Mouse (Mus musculus): ENCODE measurements around the gene Xylt1. TPM values are rescaled to one million over a fixed set of nuclear protein-coding genes. Genes with fewer than 3 reads are reported as not detected.

The Xylt1 gene
- 1.4 and 1.5 TPM in 2 replicates for polyA plus RNA-seq (2016; fragmentation: Nextera tagmentation; extraction: Ambion mirVana)

GRCm38 (mm10) chr7:117380418-117381187, at the start of gene Xylt1:
Xylt1 (plus strand) TSS chr7:117380979.
- no peaks in the 10 kb centered on the region for H3K36me3 ChIP-seq
- H3K27me3 ChIP-seq (replicated peaks): 0 out of 2 replicates have a peak, but pooled peaks cover 3% of the 10 kb centered on the region
- H3K4me2 ChIP-seq: peak within 1 kb of the TSS; percentile 84
- H3K27ac ChIP-seq (ENCODE audit: poor library complexity, severe bottlenecking): peak within 1 kb of the TSS; percentile 75
- no peaks in the 10 kb centered on the region for H3K9me3 ChIP-seq (replicated peaks)
- peak within 1 kb of the TSS; percentile 85 for H3K9ac ChIP-seq
- peak; percentile 81 for ATAC-seq (ENCODE audit: insufficient number of reproducible peaks, low FRiP score)
- under 1% methylated on average over 56 of the region's 69 CpGs for WGBS
- peak within 1 kb of the TSS; percentile 76 for H3K4me3 ChIP-seq
- H3K4me1 ChIP-seq (replicated peaks): peaks cover 27% of the 10 kb centered on the region

GRCm38 (mm10) chr7:117333936-117334335, 46.8 kb upstream of the Xylt1 start:
- ATAC-seq (ENCODE audit: insufficient number of reproducible peaks, low FRiP score): no peak
- WGBS: 78% methylated on average over 5 of the region's 5 CpGs
- H3K9me3 ChIP-seq (replicated peaks): no peaks in the 10 kb centered on the region

GRCm38 (mm10) chr7:117356316-117356715, 24.5 kb upstream of the Xylt1 start:
- Histone ChIP-seq H3K9ac (no peak overlapping the region), H3K4me3 (no peak overlapping the region), H3K27ac (ENCODE audit: poor library complexity, severe bottlenecking) (no peak overlapping the region), H3K4me1 (replicated peaks) (peaks cover 15% of the 10 kb centered on the region), H3K36me3 (no peaks in the 10 kb centered on the region), H3K4me2 (no peak overlapping the region), H3K27me3 (replicated peaks) (no peaks in the 10 kb centered on the region), H3K9me3 (replicated peaks) (no peaks in the 10 kb centered on the region)
- 65% methylated on average over 2 of the region's 2 CpGs for WGBS
- no peak for ATAC-seq (ENCODE audit: insufficient number of reproducible peaks, low FRiP score)

More at GRCm38 (mm10) chr7:117333936-117334335, 46.8 kb upstream of the Xylt1 start:
- Histone ChIP-seq H3K27me3 (replicated peaks) (no peaks in the 10 kb centered on the region), H3K36me3 (no peaks in the 10 kb centered on the region), H3K4me3 (no peak overlapping the region), H3K4me2 (no peak overlapping the region), H3K4me1 (replicated peaks) (no peaks in the 10 kb centered on the region), H3K27ac (ENCODE audit: poor library complexity, severe bottlenecking) (no peak overlapping the region), H3K9ac (no peak overlapping the region)

GRCm38 (mm10) chr7:117357425-117358194, 23.2 kb upstream of the Xylt1 start:
- H3K9ac ChIP-seq: no peak overlapping the region
- WGBS: 51% methylated on average over 6 of the region's 6 CpGs
- no peaks in the 10 kb centered on the region for H3K27me3 ChIP-seq (replicated peaks)
- H3K4me2 ChIP-seq: no peak overlapping the region
- peaks cover 15% of the 10 kb centered on the region for H3K4me1 ChIP-seq (replicated peaks)
- no peak overlapping the region for H3K27ac ChIP-seq (ENCODE audit: poor library complexity, severe bottlenecking)
- H3K9me3 ChIP-seq (replicated peaks): no peaks in the 10 kb centered on the region
- H3K4me3 ChIP-seq: no peak overlapping the region
- no peak for ATAC-seq (ENCODE audit: insufficient number of reproducible peaks, low FRiP score)
- no peaks in the 10 kb centered on the region for H3K36me3 ChIP-seq

- Histone ChIP-seq H3K36me3 (no peaks in the 10 kb centered on the region), H3K9ac (no peak overlapping the region), H3K4me1 (replicated peaks) (peaks cover 7% of the 10 kb centered on the region), H3K27ac (ENCODE audit: poor library complexity, severe bottlenecking) (no peak overlapping the region), H3K9me3 (replicated peaks) (no peaks in the 10 kb centered on the region), H3K4me2 (no peak overlapping the region), H3K4me3 (no peak overlapping the region), H3K27me3 (replicated peaks) (no peaks in the 10 kb centered on the region)
- WGBS: 74% methylated on average over 2 of the region's 2 CpGs
- no peak for ATAC-seq (ENCODE audit: insufficient number of reproducible peaks, low FRiP score)
Observed at GRCm38 (mm10) chr7:117361281-117361680, 19.5 kb upstream of the Xylt1 start.

GRCm38 (mm10) chr7:117362493-117362892, 18.3 kb upstream of the Xylt1 start:
- ATAC-seq (ENCODE audit: insufficient number of reproducible peaks, low FRiP score): no peak
- H3K36me3 ChIP-seq: no peaks in the 10 kb centered on the region
- no peaks in the 10 kb centered on the region for H3K9me3 ChIP-seq (replicated peaks)
- H3K4me3 ChIP-seq: no peak overlapping the region
- no peak overlapping the region for H3K4me2 ChIP-seq
- 80% methylated on average over 4 of the region's 4 CpGs for WGBS
- peaks cover 4% of the 10 kb centered on the region for H3K4me1 ChIP-seq (replicated peaks)
- H3K27ac ChIP-seq (ENCODE audit: poor library complexity, severe bottlenecking): no peak overlapping the region
- H3K9ac ChIP-seq: no peak overlapping the region
- H3K27me3 ChIP-seq (replicated peaks): no peaks in the 10 kb centered on the region

- no peak overlapping the region for H3K4me3 ChIP-seq
- WGBS: 58% methylated on average over 6 of the region's 6 CpGs
Observed at GRCm38 (mm10) chr7:117368647-117369289, 12.0 kb upstream of the Xylt1 start.

GRCm38 (mm10) chr7:117369290-117369941, 11.4 kb upstream of the Xylt1 start:
- no peak for ATAC-seq (ENCODE audit: insufficient number of reproducible peaks, low FRiP score)
- WGBS: 61% methylated on average over 5 of the region's 5 CpGs
- Histone ChIP-seq H3K4me2 (no peak overlapping the region), H3K9me3 (replicated peaks) (no peaks in the 10 kb centered on the region), H3K9ac (no peak overlapping the region), H3K36me3 (no peaks in the 10 kb centered on the region), H3K4me3 (no peak overlapping the region), H3K4me1 (replicated peaks) (peaks cover 10% of the 10 kb centered on the region), H3K27me3 (replicated peaks) (no peaks in the 10 kb centered on the region), H3K27ac (ENCODE audit: poor library complexity, severe bottlenecking) (no peak overlapping the region; the same call in 1 of the 2 replicates)

More at GRCm38 (mm10) chr7:117368647-117369289, 12.0 kb upstream of the Xylt1 start:
- Histone ChIP-seq H3K4me2 (no peak overlapping the region), H3K9ac (no peak overlapping the region), H3K36me3 (no peaks in the 10 kb centered on the region), H3K9me3 (replicated peaks) (no peaks in the 10 kb centered on the region), H3K27me3 (replicated peaks) (no peaks in the 10 kb centered on the region), H3K27ac (ENCODE audit: poor library complexity, severe bottlenecking) (no peak overlapping the region; the same call in 1 of the 2 replicates), H3K4me1 (replicated peaks) (peaks cover 10% of the 10 kb centered on the region)
- no peak for ATAC-seq (ENCODE audit: insufficient number of reproducible peaks, low FRiP score)

GRCm38 (mm10) chr7:117375886-117376309, 4.9 kb upstream of the Xylt1 start:
- no peak for ATAC-seq (ENCODE audit: insufficient number of reproducible peaks, low FRiP score)
- 32% methylated on average over 9 of the region's 9 CpGs for WGBS
- peaks cover 11% of the 10 kb centered on the region; the same call in 1 of the 2 replicates for H3K4me1 ChIP-seq (replicated peaks)
- H3K27me3 ChIP-seq (replicated peaks): peaks cover 3% of the 10 kb centered on the region; the same call in 1 of the 2 replicates
- H3K4me3 ChIP-seq: no peak overlapping the region
- no peak overlapping the region for H3K27ac ChIP-seq (ENCODE audit: poor library complexity, severe bottlenecking)
- H3K36me3 ChIP-seq: no peaks in the 10 kb centered on the region
- no peak overlapping the region for H3K9ac ChIP-seq
- H3K9me3 ChIP-seq (replicated peaks): no peaks in the 10 kb centered on the region
- no peak overlapping the region for H3K4me2 ChIP-seq

GRCm38 (mm10) chr7:117377138-117377537, 3.6 kb upstream of the Xylt1 start:
- WGBS: 73% methylated on average over 3 of the region's 3 CpGs
- Histone ChIP-seq H3K9me3 (replicated peaks) (no peaks in the 10 kb centered on the region), H3K27ac (ENCODE audit: poor library complexity, severe bottlenecking) (no peak overlapping the region), H3K36me3 (no peaks in the 10 kb centered on the region), H3K27me3 (replicated peaks) (peaks cover 3% of the 10 kb centered on the region; the same call in 1 of the 2 replicates), H3K4me3 (no peak overlapping the region), H3K9ac (no peak overlapping the region), H3K4me1 (replicated peaks) (peaks cover 14% of the 10 kb centered on the region), H3K4me2 (no peak overlapping the region)
- ATAC-seq (ENCODE audit: insufficient number of reproducible peaks, low FRiP score): no peak
